Mouse (Mus musculus): ENCODE measurements around the gene Msh5. TPM values are rescaled to one million over a fixed set of nuclear protein-coding genes. Genes with fewer than 3 reads are reported as not detected.

Gene Msh5
- total and polyA plus RNA-seq, 3 experiments: 26.3 to 29.0 TPM; not detected in 1

DNA sequence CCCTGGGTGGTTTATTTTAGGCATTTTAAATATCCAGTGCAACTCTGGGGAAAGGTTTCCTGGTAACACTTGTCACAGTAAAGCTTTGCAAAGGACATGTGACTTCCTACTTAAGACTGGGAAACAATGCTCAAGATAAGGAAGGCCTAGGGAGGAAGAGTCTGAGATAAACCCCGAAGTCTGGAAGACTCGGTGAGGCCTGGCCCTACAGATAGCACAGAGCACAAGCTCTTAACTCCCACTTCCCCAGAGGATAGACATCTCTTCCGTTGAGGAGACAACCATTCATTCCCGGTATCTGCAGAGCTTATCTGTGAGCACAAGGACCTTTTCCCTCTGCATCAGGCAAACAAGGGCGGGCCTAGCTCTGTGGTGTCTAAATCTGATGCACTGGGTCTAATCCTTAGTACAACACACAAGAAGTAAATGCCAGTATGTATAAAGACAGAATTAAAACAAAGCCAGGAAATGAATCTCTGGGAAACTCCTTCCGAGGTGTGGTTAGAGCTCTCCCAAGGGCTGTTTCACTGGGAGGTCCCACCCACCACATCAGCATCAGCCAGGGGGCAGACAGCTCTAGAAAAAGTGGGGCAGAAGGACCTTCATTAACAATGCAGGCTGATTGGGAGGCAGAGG is 24.6 kb downstream of the Msh5 start:
- Histone ChIP-seq H3K36me3 (ENCODE audit: control insufficient read depth in 1 of 2, insufficient read depth in 2 of 2, low read length in 2 of 2) (peaks cover 0 to 43% of the 10 kb centered on the region in 2 experiments; a peak in 2 of 4 replicates), H3K9me3 (replicated peaks; ENCODE audit: insufficient read depth, low read length) (no peaks in the 10 kb centered on the region), H3K79me2 (ENCODE audit: control insufficient read depth, insufficient read depth, low read length, poor library complexity) (peaks cover 34% of the 10 kb centered on the region), H3K4me1 (ENCODE audit: control insufficient read depth in 1 of 2, insufficient read depth in 2 of 2, low read length in 2 of 2) (peaks cover 14 to 56% of the 10 kb centered on the region in 2 experiments; a peak in 3 of 4 replicates), H3K27ac (ENCODE audit: control insufficient read depth, low read depth, low read length) (peak overlapping the region; percentile 96), H3K4me3 (ENCODE audit: control insufficient read depth in 1 of 2, insufficient read depth in 1 of 2, low read depth in 2 of 2, low read length in 2 of 2) (no peak overlapping the region), H3K9ac (ENCODE audit: control insufficient read depth, low read depth, low read length, poor library complexity, severe bottlenecking) (peak overlapping the region; percentile 77), H3K27me3 (ENCODE audit: control insufficient read depth in 1 of 2, insufficient read depth in 2 of 2, low read length in 2 of 2) (no peaks in the 10 kb centered on the region)
- DNase-seq (ENCODE audit: low read depth, low spot score): peak; percentile 98
- TF ChIP-seq RAD21 (IDR thresholded peaks at IDR 0.05; ENCODE audit: low read depth, low read length) (no peak), POLR2A (IDR thresholded peaks at IDR 0.05; ENCODE audit: control insufficient read depth in 1 of 2, insufficient read depth in 1 of 2, low read depth in 1 of 2, low read length in 2 of 2, poor library complexity in 1 of 2) (peak; percentile 9 to 71; a peak in 2 of 4 replicates), CTCF (IDR thresholded peaks at IDR 0.05 in 2 of 3, conservative IDR thresholded peaks at IDR 0.05 in 1 of 3; ENCODE audit: control insufficient read depth in 1 of 3, insufficient read depth in 1 of 3, low read depth in 2 of 3, low read length in 3 of 3, poor library complexity in 1 of 3, severe bottlenecking in 1 of 3) (0 out of 6 replicates have a peak, but pooled peaks of 1 of the 3 experiments have one; percentile 8), KAT2A (conservative IDR thresholded peaks at IDR 0.05; ENCODE audit: low read depth, low read length) (0 out of 2 replicates have a peak, but pooled peaks have one; percentile 50), UBTF (IDR thresholded peaks at IDR 0.05; ENCODE audit: borderline replicate concordance, insufficient read depth, low read depth, low read length) (no peak), GABPA (IDR thresholded peaks at IDR 0.05; ENCODE audit: low read depth, low read length) (no peak), MEF2A (IDR thresholded peaks at IDR 0.05; ENCODE audit: extremely low read depth, insufficient replicate concordance, low read depth, low read length, poor library complexity, severe bottlenecking) (peak; percentile 64; the same call in 1 of the 2 replicates), MXI1 (IDR thresholded peaks at IDR 0.05; ENCODE audit: low read depth, low read length) (peak; percentile 88), JUND (IDR thresholded peaks at IDR 0.05; ENCODE audit: low read depth, low read length) (peak; percentile 95), E2F4 (IDR thresholded peaks at IDR 0.05; ENCODE audit: borderline replicate concordance, low read depth, low read length) (peak; percentile 75), ZC3H11A (IDR thresholded peaks at IDR 0.05; ENCODE audit: low read depth, low read length) (peak; percentile 5; the same call in 1 of the 2 replicates), ZKSCAN1 (IDR thresholded peaks at IDR 0.05; ENCODE audit: low read depth, low read length) (no peak), POLR2AphosphoS5 (IDR thresholded peaks at IDR 0.05; ENCODE audit: borderline replicate concordance, low read depth, low read length) (no peak), MAFK (IDR thresholded peaks at IDR 0.05; ENCODE audit: borderline replicate concordance, low read depth, low read length) (no peak), CHD2 (IDR thresholded peaks at IDR 0.05; ENCODE audit: low read length) (peak; percentile 29), POLR2AphosphoS2 (IDR thresholded peaks at IDR 0.05; ENCODE audit: low read length) (peak; percentile 82), ZMIZ1 (IDR thresholded peaks at IDR 0.05; ENCODE audit: low read depth, low read length) (no peak), CHD1 (IDR thresholded peaks at IDR 0.05; ENCODE audit: low read depth, low read length) (no peak), ZNF384 (IDR thresholded peaks at IDR 0.05; ENCODE audit: low read depth, low read length) (0 out of 2 replicates have a peak, but pooled peaks have one; percentile 17), EP300 (IDR thresholded peaks at IDR 0.05; ENCODE audit: low read depth in 1 of 2, low read length in 2 of 2) (peak; percentile 100), MYC (IDR thresholded peaks at IDR 0.05; ENCODE audit: low read depth, low read length) (peak; percentile 92; the same call in 1 of the 2 replicates), TCF12 (IDR thresholded peaks at IDR 0.05; ENCODE audit: low read depth, low read length) (peak; percentile 99), MAZ (IDR thresholded peaks at IDR 0.05; ENCODE audit: low read depth, low read length) (peak; percentile 53), TAL1 (IDR thresholded peaks at IDR 0.05; ENCODE audit: low read length) (peak; percentile 99), NRF1 (IDR thresholded peaks at IDR 0.05; ENCODE audit: insufficient read depth, low read depth, low read length, poor library complexity, severe bottlenecking) (no peak), GATA1 (IDR thresholded peaks at IDR 0.05; ENCODE audit: low read depth, low read length) (peak; percentile 100), TBP (IDR thresholded peaks at IDR 0.05; ENCODE audit: low read depth, low read length) (peak; percentile 73), SIN3A (IDR thresholded peaks at IDR 0.05; ENCODE audit: low read length) (peak; percentile 99), HCFC1 (IDR thresholded peaks at IDR 0.05; ENCODE audit: low read depth, low read length) (peak; percentile 76), USF1 (IDR thresholded peaks at IDR 0.05; ENCODE audit: low read depth, low read length) (peak; percentile 96), MYB (IDR thresholded peaks at IDR 0.05; ENCODE audit: low read depth, low read length) (peak; percentile 98), ELF1 (IDR thresholded peaks at IDR 0.05; ENCODE audit: low read depth, low read length) (peak; percentile 70), SMC3 (IDR thresholded peaks at IDR 0.05; ENCODE audit: low read depth, low read length) (peak; percentile 24; the same call in 1 of the 2 replicates), MAX (IDR thresholded peaks at IDR 0.05; ENCODE audit: low read length) (peak; percentile 92), RCOR1 (IDR thresholded peaks at IDR 0.05; ENCODE audit: low read depth, low read length) (peak; percentile 97), NELFE (IDR thresholded peaks at IDR 0.05; ENCODE audit: low read depth, low read length) (peak; percentile 31; the same call in 1 of the 2 replicates)

All from MEL (cell line).